Mouse (Mus musculus) embryonic fibroblast, embryonic 13.5 days (primary cell): ENCODE data around the gene Acly. TPM values are rescaled to one million over a fixed set of nuclear protein-coding genes. Genes with fewer than 3 reads are reported as not detected.
A peak's percentile ranks its signal among the peaks of the same experiment; 100 is the strongest.

ENCODE experiments used
- H3K27ac ChIP-seq: 2 replicates; pipeline ENCODE4 v1.5.1; 2012; ENCODE audit warnings: low read length, control low read depth, inconsistent platforms; ENCODE audit not compliant: insufficient read depth
- H3K4me1 ChIP-seq: 2 replicates; pipeline ENCODE4 v1.6.1; 2011; ENCODE audit warnings: low read length; ENCODE audit not compliant: control insufficient read depth, insufficient read depth
- H3K4me3 ChIP-seq: 2 replicates; pipeline ENCODE4 v1.5.1; 2011; ENCODE audit warnings: mild to moderate bottlenecking, control low read depth, low read length; ENCODE audit not compliant: insufficient read depth
- CTCF ChIP-seq: IDR thresholded peaks from 2 replicates; pipeline ENCODE4 v1.5.1; 2011; ENCODE audit warnings: mild to moderate bottlenecking, control low read depth, low read length, moderate library complexity, borderline replicate concordance; ENCODE audit not compliant: insufficient read depth
- POLR2A ChIP-seq: IDR thresholded peaks from 2 replicates; pipeline ENCODE4 v1.6.1; 2011; ENCODE audit warnings: low read depth, mild to moderate bottlenecking, control low read depth, low read length, moderate library complexity
- polyA plus RNA-seq: library from polyadenylated mRNA; stranded (reverse); fragments of >200 nt; gene quantifications from 2 replicates; pipeline ENCODE4 v1.2.4, GENCODE M21; 2011; ENCODE audit warnings: low read depth; ENCODE audit not compliant: missing spikeins, insufficient read length

The Acly gene
- polyA plus RNA-seq, 1 experiment, result 111 TPM

DNA sequence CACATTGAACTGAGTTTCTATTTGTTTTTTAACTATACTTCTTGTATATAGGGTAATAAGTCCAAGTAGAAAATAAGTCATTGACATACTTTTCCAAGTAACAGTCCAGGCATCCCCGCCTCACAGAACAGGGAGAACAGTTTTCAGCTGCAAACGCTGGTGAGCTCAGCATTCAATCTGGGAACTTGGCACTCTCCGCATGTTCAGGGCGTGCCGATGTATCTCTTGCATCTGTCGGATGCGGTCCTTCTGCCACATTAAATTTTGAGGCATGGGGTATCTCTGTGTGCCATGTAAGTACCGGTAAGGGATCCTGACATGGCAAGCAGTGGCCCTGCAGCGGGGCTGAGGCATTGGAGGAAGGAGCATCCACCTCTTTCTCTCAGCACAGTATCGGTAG, 65.1 kb downstream of the Acly start:
- no peak for TF ChIP-seq CTCF
- TF ChIP-seq POLR2A, result no peak
- Histone ChIP-seq H3K4me3 (no peak overlapping the region), H3K4me1 (no peaks in the 10 kb centered on the region), H3K27ac (no peak overlapping the region)

DNA sequence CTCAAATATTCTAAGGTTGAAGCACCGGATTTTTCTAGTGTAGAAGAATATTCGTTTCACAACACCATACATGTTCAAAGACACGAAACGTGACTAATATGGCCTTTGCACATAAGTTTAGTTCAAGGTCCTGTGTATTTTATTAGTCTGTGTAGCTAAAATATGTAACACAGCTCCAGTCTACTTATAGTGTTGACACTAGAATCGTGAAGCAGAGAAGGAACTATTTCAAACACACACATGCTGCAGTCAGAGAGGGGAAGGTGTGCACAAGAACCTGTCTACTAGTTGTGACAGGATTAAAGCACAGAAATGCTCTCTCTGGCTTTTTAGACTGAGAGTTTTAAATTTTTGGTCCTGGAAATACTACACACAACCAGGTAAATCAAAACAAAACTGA, 70.1 kb downstream of the Acly start:
- Histone ChIP-seq H3K4me1 (no peaks in the 10 kb centered on the region), H3K27ac (no peak overlapping the region), H3K4me3 (no peak overlapping the region)
- no peak for TF ChIP-seq CTCF
- no peak for TF ChIP-seq POLR2A

DNA sequence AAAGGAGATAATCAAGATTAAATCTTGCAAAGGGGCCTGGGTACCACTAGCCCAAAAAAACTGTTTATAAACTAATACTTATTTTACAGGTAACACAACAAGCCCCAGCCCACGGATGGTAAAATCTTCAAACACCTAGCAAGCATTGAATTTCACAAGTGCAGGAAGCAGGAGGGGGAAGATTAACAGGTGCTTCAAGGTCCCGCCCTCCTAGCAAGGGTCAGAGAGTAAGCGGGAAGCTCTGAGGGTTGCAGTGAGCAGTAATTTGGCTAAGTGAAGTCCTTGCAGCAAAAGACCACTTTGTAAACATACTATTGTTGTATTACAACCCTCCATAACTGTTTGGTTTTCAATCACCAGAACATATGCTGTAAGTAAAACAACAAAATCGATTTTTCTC, 70.6 kb downstream of the Acly start:
- Histone ChIP-seq H3K27ac (no peak overlapping the region), H3K4me3 (no peak overlapping the region), H3K4me1 (no peaks in the 10 kb centered on the region)
- no peak for TF ChIP-seq CTCF
- no peak for TF ChIP-seq POLR2A

DNA sequence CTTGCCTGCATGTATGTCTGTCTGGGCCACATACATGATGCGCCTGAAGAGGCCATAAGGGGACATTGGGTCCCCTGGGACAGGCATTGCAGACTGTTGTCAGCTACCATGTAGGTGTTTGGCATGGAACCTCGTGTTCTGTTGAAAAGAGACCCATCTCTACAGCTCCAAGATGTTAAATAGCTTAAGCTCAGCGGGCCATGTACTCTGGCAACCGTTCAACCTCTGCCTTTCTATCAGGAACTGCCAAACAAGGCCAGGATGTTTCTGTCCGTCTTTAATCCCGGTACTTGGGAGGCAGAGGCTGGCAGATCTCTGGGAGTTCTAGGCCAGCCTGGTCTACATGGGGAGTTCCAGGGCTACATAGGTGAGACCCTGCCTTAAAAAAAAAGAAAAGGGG, 85.2 kb downstream of the Acly start:
- H3K27ac ChIP-seq, result no peak overlapping the region
- TF ChIP-seq POLR2A, result no peak
- no peak for TF ChIP-seq CTCF
- no peak overlapping the region for H3K4me3 ChIP-seq

DNA sequence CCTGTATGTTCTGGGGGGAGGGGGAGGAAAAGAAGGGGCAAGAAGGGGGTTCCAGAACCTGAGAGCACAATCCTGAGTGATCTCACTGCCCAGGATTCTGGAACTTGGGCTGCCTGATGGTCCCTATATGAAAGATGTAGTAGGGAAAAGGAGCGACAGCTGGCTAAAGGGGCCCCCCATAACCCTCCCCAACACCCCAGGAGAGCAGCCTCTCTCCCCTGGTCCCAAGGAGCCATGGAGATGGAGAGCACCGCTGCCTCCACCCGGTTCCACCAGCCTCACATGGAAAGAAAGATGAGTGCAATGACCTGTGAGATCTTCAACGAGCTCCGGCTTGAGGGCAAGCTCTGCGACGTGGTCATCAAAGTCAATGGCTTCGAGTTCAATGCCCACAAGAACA, 86.0 kb downstream of the Acly start, which contains the start of the genes Nt5c3b and Klhl10:
Nt5c3b (minus strand) TSS at position 12 of the 400 bp plus-strand sequence.
Klhl10 (plus strand) TSS at position 121 of the 400 bp plus-strand sequence.
- TF ChIP-seq CTCF (no peak), POLR2A (no peak)
- no peak within 1 kb of the TSS for H3K27ac ChIP-seq
- peaks cover 5% of the 10 kb centered on the region; the same call in 1 of the 2 replicates for H3K4me1 ChIP-seq
- H3K4me3 ChIP-seq, result peak within 1 kb of the TSS; percentile 66

More for the DNA sequence above, 85.2 kb downstream of the Acly start:
- H3K4me1 ChIP-seq, result peaks cover 5% of the 10 kb centered on the region; the same call in 1 of the 2 replicates

DNA sequence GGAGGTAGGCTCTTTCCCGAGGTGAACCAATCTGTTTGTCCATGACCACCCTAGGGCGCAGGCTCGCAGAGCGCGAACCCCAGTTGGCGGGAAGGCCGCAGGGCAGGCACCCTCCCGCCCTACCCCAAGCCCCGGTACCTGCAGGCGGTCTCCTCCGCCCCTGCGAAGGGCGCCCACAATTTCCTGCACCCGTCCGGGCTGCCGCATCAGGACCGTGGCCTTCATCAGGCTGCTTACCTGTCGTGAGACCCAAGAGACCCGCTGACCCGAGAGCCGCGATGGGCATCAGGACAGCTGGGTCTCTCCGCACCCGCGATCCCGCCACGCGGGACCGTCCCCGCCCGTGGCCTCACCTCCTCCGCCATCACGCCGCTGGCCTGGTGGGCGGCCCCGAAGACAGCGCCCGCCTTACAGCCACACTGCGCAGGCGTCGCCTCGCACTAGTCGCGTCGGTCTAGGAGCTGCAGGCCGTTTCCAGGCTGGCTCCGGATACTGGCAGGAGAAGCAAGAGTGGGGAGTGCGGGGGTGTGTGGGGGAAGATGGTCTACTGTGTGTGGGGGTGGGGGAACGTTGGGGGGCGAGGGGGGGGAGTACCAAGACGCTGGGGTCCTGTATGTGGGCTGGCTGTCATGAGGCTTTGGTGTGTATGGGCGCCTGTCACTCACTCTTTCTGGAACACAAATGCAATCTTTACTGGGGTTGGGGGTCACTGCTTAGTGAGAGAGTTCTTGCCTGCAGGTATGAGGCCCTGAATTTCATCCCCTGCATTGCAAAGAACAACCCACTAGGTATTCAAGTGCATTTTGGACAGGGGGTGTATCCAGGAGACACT, 86.9 kb downstream of the Acly start:
- Histone ChIP-seq H3K4me3 (peak overlapping the region; percentile 66), H3K4me1 (peaks cover 5% of the 10 kb centered on the region; the same call in 1 of the 2 replicates), H3K27ac (no peak overlapping the region)
- TF ChIP-seq POLR2A (peak; percentile 96), CTCF (no peak)

DNA sequence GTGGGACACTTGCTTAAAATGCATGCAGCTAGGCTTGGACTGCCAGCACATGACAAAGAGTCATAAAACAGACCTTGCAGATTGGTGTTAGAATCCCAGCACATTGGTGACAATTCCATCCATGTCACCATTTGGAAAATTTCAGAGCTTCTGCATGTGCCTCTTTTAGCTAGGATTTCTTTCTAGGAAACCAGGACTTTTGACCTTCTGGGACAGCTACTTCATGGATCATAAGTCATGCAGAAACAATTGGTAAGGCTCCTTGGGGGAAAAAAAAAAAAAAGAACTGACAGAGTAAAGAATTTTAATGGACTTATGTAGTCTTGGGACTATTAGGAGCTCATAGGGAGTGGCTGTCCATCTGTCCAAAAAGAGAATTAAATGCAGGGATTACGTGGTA, 89.9 kb downstream of the Acly start:
- Histone ChIP-seq H3K4me3 (no peak overlapping the region), H3K4me1 (peaks cover 5% of the 10 kb centered on the region; the same call in 1 of the 2 replicates), H3K27ac (no peak overlapping the region)
- no peak for TF ChIP-seq POLR2A
- TF ChIP-seq CTCF, result no peak

DNA sequence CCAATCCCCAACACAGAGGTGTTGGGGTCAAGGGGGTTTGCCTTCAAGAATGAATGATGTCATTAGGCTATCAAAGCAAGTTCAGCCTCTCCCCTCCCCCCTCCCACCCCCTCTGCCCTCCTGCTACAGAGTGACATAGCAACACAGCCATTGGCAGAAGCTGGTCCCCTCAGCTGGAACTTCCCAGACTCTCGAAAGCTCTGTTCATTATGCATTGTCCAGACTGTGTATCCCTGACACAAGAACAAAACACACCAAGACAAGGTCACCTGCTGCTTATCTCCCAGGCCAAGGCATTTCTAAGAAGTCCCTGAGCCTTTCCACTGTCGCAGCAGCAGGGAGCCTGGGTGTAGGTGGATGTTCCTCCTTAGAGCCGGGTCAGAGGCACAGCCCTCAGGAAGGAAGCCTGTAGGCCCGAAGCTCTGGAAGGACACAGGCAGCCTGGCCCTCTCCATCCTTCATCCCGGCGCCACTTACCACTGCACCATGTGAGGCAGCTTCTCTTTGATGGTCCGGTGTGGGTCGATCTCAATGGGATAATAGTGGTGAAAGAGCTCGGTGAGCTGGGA, 92.0 kb downstream of the Acly start:
- H3K4me1 ChIP-seq, result peaks cover 5% of the 10 kb centered on the region; the same call in 1 of the 2 replicates
- no peak for TF ChIP-seq POLR2A
- no peak for TF ChIP-seq CTCF

DNA sequence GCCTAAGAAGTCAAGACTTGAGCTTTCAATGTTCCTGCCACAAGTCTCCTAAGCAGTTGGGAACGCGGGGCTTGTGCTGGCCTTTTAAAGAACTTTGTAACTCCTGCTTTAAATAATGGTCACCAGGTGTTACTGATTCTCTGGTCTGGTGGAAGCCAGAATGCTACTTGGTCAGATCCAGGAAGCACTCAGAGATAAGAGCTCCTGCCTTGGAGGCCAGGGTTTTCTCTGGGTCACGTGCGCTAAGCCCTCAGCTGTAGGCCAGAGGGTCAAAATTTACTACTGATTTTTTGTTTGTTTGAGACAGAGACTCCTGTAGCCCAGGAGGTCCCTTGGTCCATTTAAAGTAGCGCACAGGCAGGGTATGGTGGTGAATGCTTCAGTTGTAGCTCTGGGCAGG, 95.8 kb downstream of the Acly start:
- Histone ChIP-seq H3K4me3 (no peak overlapping the region), H3K27ac (no peak overlapping the region), H3K4me1 (no peaks in the 10 kb centered on the region)
- TF ChIP-seq POLR2A (no peak), CTCF (no peak)

More for the DNA sequence above, 92.0 kb downstream of the Acly start:
- Histone ChIP-seq H3K4me3 (no peak overlapping the region), H3K27ac (no peak overlapping the region)

DNA sequence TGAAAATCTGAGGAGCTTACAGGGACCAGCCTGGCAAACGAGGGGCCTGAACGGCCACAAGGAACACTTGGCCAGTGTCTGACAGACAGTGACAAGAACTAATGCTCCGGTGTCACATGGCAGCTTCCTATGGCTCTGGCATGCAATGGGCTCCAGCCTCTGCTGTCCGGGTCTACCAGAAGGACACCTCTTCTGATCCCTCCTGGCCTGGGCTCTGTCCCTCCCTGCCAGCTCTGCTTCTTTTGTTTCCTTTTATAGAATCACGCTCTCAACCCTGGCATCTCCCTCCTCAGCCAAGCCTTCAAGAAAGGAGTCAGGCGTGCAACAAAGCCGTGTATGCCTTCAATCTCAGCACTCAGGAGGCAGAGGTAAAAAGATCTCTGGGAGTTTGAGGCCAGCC, 97.7 kb downstream of the Acly start:
- Histone ChIP-seq H3K4me1 (no peaks in the 10 kb centered on the region), H3K27ac (no peak overlapping the region), H3K4me3 (no peak overlapping the region)
- no peak for TF ChIP-seq POLR2A
- TF ChIP-seq CTCF, result no peak
